Mouse (Mus musculus) layer of hippocampus, postnatal 14 days (tissue): ENCODE data around the gene Spata18. TPM values are rescaled to one million over a fixed set of nuclear protein-coding genes. Genes with fewer than 3 reads are reported as not detected.

Experiments used
- DNase-seq, 2 experiments: peaks; one replicate each; pipeline ENCODE4 v3.0.0; 2021 to 2022; ENCODE audit warnings: low spot score in 2 of 2, mixed read lengths in 1 of 2
- long read RNA-seq, 2 experiments: library from polyadenylated mRNA; stranded (forward); transcript quantifications; one replicate each; pipeline ENCODE4 v2.0.0; 2021
- total RNA-seq, 2 experiments: library from RNA; stranded (reverse); gene quantifications; 2 replicates each; pipeline ENCODE4 v1.2.3; 2021

The Spata18 gene
- 1 to 10 TPM; 1.4 to 3.2 TPM for total RNA-seq
- long read RNA-seq, experiment 1, result 0 reads
- long read RNA-seq, experiment 2, partial matches to known transcripts, result 0 of 1 reads
- long read RNA-seq, experiment 2, other reads (novel, unspliced or antisense), result 1 of 1 reads

DNA sequence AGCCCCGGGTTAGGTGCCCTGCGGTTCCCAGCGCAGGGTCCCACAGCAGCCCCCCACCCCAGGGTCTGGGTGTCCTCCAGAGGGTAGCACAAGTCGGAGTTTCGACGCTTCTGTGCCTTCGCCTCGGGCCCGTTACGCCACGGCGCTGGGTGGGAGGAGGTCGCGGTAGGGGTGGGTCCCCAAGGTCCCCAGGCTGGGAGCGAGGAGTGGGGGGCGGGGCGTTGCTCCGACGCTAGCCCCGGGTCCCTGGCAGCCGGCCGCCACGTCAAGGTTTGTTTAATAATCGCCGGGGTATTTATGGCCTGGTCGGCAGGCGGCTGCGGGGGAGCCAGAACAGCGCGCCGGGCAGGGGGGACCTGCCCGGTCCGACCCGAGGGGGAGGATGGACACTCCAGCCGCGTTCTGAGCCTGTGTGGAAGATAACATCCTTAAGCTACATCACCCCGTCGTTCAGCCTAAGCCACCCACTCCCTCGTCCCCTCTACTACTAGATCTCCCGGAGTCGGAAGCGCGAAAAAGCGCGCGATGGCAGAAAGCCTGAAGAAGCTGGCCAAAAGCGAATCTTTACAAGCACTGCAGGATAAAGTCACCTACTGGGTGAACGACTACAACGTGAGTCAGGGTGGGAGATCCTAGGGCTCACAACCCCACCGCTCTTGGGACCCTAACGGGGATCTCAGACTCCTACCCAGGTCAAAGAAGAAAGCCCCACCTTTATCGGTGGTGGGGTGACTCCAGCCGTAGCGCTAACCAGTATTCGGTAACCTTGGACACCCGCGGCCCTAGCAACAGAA, at the start of gene Spata18:
Gene Spata18 (plus strand): TSS at position 319 of the 794 bp plus-strand sequence.
- DNase-seq, result no peak

DNA sequence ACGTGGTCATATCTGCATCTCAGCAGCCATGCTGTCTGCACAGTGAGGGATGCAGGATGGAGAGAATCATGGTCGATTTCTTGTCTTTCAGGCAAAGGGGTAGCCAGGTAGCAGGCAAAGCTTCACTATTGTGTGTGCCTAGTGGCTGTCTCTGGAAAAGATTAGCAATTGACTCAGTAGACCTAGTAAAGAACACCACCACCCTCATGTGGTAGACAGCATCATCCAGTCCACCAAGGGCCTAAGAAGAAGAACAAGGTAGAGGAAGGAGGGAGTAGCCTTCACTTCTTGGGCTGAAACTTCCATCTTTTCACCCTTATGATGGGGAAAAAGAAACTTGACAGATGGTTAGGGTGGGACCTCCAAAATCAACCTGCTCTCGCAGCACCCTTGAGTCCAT, 48.3 kb upstream of the Spata18 start:
- DNase-seq, result no peak

- DNase-seq, result no peak
These were observed 46.6 kb upstream of the Spata18 start for GRCm38 (mm10) chr5:73604542-73604941.

DNA sequence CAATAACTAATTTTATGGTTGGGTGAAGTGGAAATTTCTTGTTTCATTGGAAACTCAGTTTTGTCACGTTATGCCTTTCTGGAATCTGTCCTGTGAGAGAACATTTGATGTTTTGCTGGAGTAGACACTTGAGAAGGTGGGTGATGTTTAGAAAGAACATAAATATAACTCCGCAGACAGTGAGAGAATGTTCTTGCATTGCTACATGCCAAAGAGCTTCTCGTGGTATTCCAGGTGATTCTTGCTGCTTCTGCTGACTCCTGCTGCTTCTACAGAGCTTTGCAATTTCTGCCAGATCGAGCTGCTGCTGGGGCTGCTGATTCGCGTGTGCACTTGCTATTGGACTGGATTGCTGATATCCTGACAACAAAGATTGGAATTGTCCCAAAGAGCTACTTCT, 46.2 kb upstream of the Spata18 start:
- no peak for DNase-seq

GRCm38 (mm10) chr5:73611071-73611470, 40.1 kb upstream of the Spata18 start:
- no peak for DNase-seq

- DNase-seq, result no peak
These were observed 37.9 kb upstream of the Spata18 start for GRCm38 (mm10) chr5:73613296-73613695.

DNA sequence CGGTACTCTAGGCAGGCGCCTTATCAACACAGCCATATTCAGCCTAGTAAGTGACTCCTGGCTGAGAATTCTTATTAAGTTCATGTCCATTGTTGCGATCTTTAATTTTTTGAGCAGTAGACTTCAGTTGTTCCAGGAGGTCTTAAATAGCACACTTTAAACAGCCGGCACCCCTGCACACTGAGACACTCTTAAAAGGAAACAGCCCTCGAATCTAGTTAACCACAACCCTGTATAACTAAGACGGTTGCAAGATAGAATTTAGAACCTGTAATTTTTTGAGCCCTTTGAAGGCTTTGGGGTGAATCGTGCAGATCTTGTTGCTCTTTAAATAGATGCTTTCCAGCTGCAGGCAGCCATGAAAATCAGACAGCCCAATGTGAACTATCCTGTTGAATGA, 36.0 kb upstream of the Spata18 start:
- DNase-seq, result no peak

DNA sequence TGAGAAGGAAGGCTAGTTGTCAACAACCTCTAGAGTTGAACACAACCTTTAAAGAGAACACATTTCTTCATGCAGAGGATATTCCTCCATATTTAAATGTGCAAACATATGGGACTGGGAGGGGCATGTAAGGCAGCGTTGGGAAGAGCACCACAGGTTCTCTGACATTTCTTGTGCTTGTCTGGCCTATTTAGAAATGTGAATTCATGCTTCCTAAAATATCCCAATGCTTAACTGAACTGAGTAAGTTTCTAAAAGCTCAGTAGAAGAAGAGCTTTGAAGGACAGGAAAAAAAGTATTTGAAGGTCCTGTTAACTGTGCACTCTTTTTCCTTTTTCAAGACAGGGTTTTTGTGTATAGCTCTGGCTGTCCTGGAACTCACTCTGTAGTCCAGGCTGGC, 32.2 kb upstream of the Spata18 start:
- no peak for DNase-seq

GRCm38 (mm10) chr5:73625505-73625904, 25.7 kb upstream of the Spata18 start:
- DNase-seq, result no peak

DNA sequence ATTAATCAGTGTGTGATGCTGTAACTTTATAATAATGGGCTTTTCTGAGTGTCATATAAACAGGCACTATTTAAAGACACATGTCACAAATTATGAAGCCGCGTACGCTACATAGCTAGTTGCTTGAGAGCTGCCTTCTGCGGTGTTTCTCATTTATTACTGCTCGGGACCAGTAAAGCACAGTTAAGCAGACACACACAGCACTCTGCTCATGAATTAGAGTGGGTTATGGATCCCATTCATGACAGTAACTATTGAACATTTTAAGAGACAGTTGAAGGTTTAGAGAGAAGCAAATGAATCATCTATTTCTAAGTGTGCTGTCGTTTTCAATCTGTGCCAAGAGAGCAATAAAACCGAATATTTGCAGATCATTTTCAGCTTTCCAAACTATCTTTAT, 24.3 kb upstream of the Spata18 start:
- no peak for DNase-seq

DNA sequence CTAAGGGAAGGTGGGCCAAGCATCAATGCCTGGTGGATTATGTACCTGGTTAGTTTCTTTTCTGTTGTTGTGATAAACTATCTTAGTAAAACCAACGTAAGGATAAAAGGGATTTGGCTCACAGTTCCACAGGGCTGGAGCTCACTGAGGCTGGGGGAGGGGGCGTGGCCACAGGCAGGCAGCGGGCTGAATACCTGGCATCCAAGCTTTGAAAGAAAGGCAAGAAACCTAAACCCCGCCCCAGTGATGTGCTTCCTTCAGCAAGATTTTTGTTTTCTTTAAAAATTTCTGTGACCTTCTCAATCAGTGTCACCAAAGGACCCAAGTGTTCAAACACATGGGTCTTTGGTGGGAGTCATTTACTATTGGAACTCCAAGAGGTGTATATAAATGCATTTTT, 23.6 kb upstream of the Spata18 start:
- no peak for DNase-seq

GRCm38 (mm10) chr5:73627991-73628390, 23.2 kb upstream of the Spata18 start:
- no peak for DNase-seq

DNA sequence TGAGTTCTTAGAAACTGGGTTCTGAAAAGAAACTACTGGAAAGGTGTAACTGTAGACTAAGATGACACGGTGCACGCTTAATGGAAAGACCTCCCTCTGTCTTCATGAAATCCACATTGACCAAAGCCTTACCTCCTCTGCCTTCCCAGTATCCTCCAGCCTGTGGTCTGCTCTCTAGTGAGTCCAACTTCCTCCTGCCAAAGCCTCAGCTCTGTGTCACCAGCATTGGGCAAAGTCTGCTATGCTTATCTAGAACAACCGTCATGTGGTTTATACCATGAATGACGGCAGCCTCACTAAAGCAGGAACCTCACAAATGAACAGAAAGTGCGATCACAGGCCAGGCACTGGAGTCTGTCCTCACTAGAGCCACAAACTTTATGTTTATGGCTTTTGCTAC, 21.0 kb upstream of the Spata18 start:
- no peak for DNase-seq

GRCm38 (mm10) chr5:73631001-73631558, 20.1 kb upstream of the Spata18 start:
- no peak for DNase-seq

DNA sequence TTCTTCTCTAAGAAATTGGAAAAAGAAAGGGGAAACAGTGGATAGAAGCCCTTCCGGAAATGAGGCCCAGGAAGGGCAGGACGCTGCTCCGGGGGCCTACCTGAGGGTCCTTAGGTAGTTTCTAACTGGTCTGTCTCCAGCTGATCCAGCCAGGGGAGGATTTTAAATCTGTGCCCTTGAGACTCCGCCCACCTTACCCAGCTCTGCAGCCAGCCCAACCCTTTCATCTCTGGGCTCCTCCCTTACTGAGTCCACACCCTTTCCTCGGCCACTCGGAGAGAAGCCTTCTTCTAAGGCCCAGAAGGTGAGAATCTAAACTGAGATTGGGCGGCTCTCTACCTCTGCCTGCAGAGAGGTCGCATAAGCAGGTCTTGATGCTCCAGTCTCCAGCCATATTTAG, 18.9 kb upstream of the Spata18 start, which contains the start of gene Lrrc66:
Gene Lrrc66 (minus strand): TSS at position 236 of the 400 bp plus-strand sequence.
- no peak for DNase-seq

DNA sequence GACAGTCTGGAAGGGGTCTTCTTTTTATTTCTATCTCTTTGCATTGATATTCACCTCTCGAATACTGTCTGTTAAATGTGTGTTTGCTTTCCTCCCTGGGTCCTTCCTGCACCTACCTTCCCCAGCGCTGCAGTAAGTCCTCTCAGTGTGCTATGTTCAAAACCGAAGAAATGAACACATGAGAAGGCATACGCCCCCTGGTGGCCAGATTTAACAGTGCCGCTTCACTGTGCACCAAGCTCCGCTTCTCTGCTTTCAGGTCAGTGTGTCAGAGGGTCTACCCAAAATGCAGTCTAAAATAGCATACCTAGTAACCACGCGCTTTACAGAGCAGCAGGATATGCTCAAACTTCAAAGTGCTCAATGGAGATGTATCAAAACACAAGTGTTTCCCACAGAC, 18.0 kb upstream of the Spata18 start:
- peak; percentile 79 to 84 for DNase-seq

GRCm38 (mm10) chr5:73637337-73638107, 13.7 kb upstream of the Spata18 start:
- DNase-seq, result peak; percentile 39 to 89

GRCm38 (mm10) chr5:73641058-73641457, 10.1 kb upstream of the Spata18 start:
- no peak for DNase-seq

DNA sequence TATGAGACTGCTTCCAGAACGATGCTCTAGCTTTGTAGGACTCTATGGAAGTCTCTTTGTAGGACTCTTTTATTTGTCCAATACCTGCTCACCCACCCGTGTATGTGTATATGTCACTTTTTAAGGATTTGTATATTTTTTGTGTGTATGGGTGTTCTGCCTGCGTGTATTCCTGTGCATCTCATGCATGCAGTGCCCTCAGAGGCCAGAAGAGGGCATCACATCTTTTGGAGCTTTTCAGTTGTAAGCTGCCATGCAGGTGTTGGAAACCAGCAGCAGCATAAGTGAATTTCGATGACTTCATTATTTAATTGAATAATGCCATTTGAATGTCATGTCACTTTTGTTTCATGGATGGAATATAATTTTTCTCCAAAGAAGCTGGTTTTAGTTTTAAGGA, 9.1 kb upstream of the Spata18 start:
- peak in 1 of 2 experiments; percentile 41 for DNase-seq

- peak; percentile 80 to 86 for DNase-seq
These were observed 3.8 kb upstream of the Spata18 start, which contains the start of gene Sgcb for GRCm38 (mm10) chr5:73647261-73647900. Gene Sgcb, minus strand, starts transcription at chr5:73647790.

DNA sequence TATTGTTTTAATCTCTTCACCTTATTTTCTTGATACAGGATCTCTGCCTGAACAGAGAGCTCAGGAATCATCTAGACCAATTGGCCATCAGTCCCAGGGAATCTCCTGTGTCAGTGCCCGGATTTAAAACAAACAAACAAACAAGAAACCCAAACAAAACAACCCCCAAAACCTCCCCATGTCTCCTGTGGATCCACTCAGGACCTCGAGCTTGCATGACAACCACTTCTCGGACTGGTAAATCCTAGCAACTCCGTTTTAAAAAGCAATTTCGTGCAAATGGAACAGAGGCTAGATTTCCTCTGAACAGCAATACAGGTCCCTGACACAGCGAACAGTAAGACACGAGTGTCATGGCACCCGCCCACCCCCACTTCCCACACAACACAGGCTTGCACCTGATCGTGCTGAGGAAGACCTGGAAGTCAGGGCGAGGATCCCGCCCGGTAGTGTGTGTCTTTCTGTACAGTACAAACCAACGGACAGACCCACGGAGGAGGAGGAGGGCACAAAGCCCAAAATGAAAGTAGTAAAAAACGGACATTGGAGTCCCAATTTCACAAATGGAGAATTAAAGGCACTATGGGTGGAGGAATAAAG, 714 bp upstream of the Spata18 start:
- DNase-seq, result no peak
